8 mouse cellular contexts compared by ENCODE assay signal in genomic region chr6:89644271-89645075, GRCm38 (mm10). TPM values are rescaled to one million over a fixed set of nuclear protein-coding genes. Genes with fewer than 3 reads are reported as not detected.
DNase-seq lines count a peak whose midpoint lies in the region; ATAC-seq lines count a peak whose summit lies in the region.

No protein-coding gene starts in this region.

- peak overlapping the region; percentile 83 for H3K4me2 ChIP-seq in hindbrain, embryonic 14.5 days (replicated peaks)

- no peaks in the 10 kb centered on the region for H3K36me3 ChIP-seq in hindbrain, embryonic 14.5 days (replicated peaks; ENCODE audit: control insufficient read depth, insufficient read depth)

- under 1% methylated on average over 41 of the region's 41 CpGs for whole genome bisulfite sequencing in hindbrain, embryonic 14.5 days

- peak overlapping the region; percentile 84 for H3K27ac ChIP-seq in hindbrain, embryonic 14.5 days

- 0 out of 2 replicates have a peak, but pooled peaks cover 8% of the 10 kb centered on the region for H3K4me1 ChIP-seq in hindbrain, embryonic 14.5 days (replicated peaks; ENCODE audit: control insufficient read depth, insufficient read depth, low read length)

- DNase-seq in R1 (ENCODE audit: low read depth, low spot score), result peak; percentile 97
- peak; percentile 72 to 83 for DNase-seq in cerebellum, postnatal 25 days
- DNase-seq in frontal cortex, postnatal 25 days (ENCODE audit: low spot score in 2 of 2), result peak; percentile 56 to 57
- DNase-seq in hindbrain, embryonic 14.5 days (ENCODE audit: low spot score), result peak; percentile 76
- peak; percentile 73 to 78 for DNase-seq in layer of hippocampus, postnatal 36 days
- DNase-seq in lung, postnatal 36 days, result peak; percentile 97
- DNase-seq in retina, postnatal 1 day, result peak; percentile 95
- DNase-seq in urinary bladder, adult 2 months (ENCODE audit: low spot score), result peak; percentile 74

- peak; percentile 91 for ATAC-seq in hindbrain, embryonic 14.5 days (ENCODE audit: low FRiP score)

- H3K27me3 ChIP-seq in hindbrain, embryonic 14.5 days (ENCODE audit: control insufficient read depth, insufficient read depth, low read length), result no peaks in the 10 kb centered on the region

- H3K4me3 ChIP-seq in hindbrain, embryonic 14.5 days (replicated peaks; ENCODE audit: low read length), result peak overlapping the region; percentile 72

- peak overlapping the region; percentile 77 for H3K9ac ChIP-seq in hindbrain, embryonic 14.5 days

- H3K9me3 ChIP-seq in hindbrain, embryonic 14.5 days (ENCODE audit: control insufficient read depth, low read length), result no peaks in the 10 kb centered on the region

RNA-seq across cellular contexts. Expression of gene Txnrd3, which starts 0.7 kb away (rescaled TPM):
- 16.0 and 17.1 TPM in 2 replicates for polyA plus RNA-seq in hindbrain, embryonic 14.5 days (2014; fragmentation: Nextera tagmentation; extraction: Ambion mirVana)
- 1 to 10 TPM; 3.3 to 3.6 TPM for total RNA-seq in layer of hippocampus, postnatal 36 days (2021)
- polyA plus RNA-seq in urinary bladder, adult 2 months (2012; rRNA removed), result 7.3 and 8.1 TPM in 2 replicates

RNA-seq across cellular contexts. Expression of gene Chchd6, which starts 49.0 kb away (rescaled TPM):
- polyA plus RNA-seq in hindbrain, embryonic 14.5 days (2014; fragmentation: Nextera tagmentation; extraction: Ambion mirVana), result 175 and 176 TPM in 2 replicates
- 10 to 100 TPM; 63.0 to 64.8 TPM for total RNA-seq in layer of hippocampus, postnatal 36 days (2021)
- polyA plus RNA-seq in urinary bladder, adult 2 months (2012; rRNA removed), result 32.2 and 38.0 TPM in 2 replicates

Comparison
In these comparisons a context has a peak if more than half of its experiments do, and no peak if none do; other contexts are left out.
1. Peak in every context shown above with its lines: DNase-seq, ATAC-seq, H3K4me3 ChIP-seq and H3K27ac ChIP-seq.